Mouse (Mus musculus): Measurements from ENCODE around the gene Ankmy1.
A peak's percentile ranks its signal among the peaks of the same experiment; 100 is the strongest.

The Ankmy1 gene

GRCm38 (mm10) chr1:92902786-92903185, at the start of gene Ankmy1:
TSS of gene Ankmy1 (minus strand) at chr1:92902906.
- DNase-seq (ENCODE audit: low spot score): peak; percentile 53

GRCm38 (mm10) chr1:92950607-92951006, 47.9 kb upstream of the Ankmy1 start, which contains the start of gene Gpr35:
TSS of gene Gpr35 (plus strand) at chr1:92950865.
- no peak for DNase-seq (ENCODE audit: low spot score)

- DNase-seq (ENCODE audit: low spot score): no peak
Measured at GRCm38 (mm10) chr1:92949426-92949825, 46.7 kb upstream of the Ankmy1 start.

GRCm38 (mm10) chr1:92947966-92948365, 45.3 kb upstream of the Ankmy1 start:
- no peak for DNase-seq (ENCODE audit: low spot score)

- no peak for DNase-seq (ENCODE audit: low spot score)
Measured at GRCm38 (mm10) chr1:92943219-92943989, 40.7 kb upstream of the Ankmy1 start.

- no peak for DNase-seq (ENCODE audit: low spot score)
Measured at GRCm38 (mm10) chr1:92939746-92940145, 37.0 kb upstream of the Ankmy1 start.

- no peak for DNase-seq (ENCODE audit: low spot score)
Measured at GRCm38 (mm10) chr1:92937797-92938196, 35.1 kb upstream of the Ankmy1 start.

- no peak for DNase-seq (ENCODE audit: low spot score)
Measured at GRCm38 (mm10) chr1:92936467-92936866, 33.8 kb upstream of the Ankmy1 start.

- DNase-seq (ENCODE audit: low spot score): no peak
Measured at GRCm38 (mm10) chr1:92935977-92936376, 33.3 kb upstream of the Ankmy1 start.

- DNase-seq (ENCODE audit: low spot score): peak; percentile 48
Measured at GRCm38 (mm10) chr1:92935054-92935962, 32.6 kb upstream of the Ankmy1 start.

GRCm38 (mm10) chr1:92934182-92934827, 31.6 kb upstream of the Ankmy1 start, which contains the start of gene Capn10:
TSS of gene Capn10 (plus strand) at chr1:92934376.
- DNase-seq (ENCODE audit: low spot score): peak; percentile 92

- no peak for DNase-seq (ENCODE audit: low spot score)
Measured at GRCm38 (mm10) chr1:92933611-92934010, 30.9 kb upstream of the Ankmy1 start.

GRCm38 (mm10) chr1:92930171-92930706, 27.5 kb upstream of the Ankmy1 start:
- DNase-seq (ENCODE audit: low spot score): no peak

- DNase-seq (ENCODE audit: low spot score): no peak
Measured at GRCm38 (mm10) chr1:92921496-92921895, 18.8 kb upstream of the Ankmy1 start.

- no peak for DNase-seq (ENCODE audit: low spot score)
Measured at GRCm38 (mm10) chr1:92920474-92921200, 17.9 kb upstream of the Ankmy1 start.

GRCm38 (mm10) chr1:92919775-92920174, 17.1 kb upstream of the Ankmy1 start:
- no peak for DNase-seq (ENCODE audit: low spot score)

- DNase-seq (ENCODE audit: low spot score): no peak
Measured at GRCm38 (mm10) chr1:92919151-92919550, 16.4 kb upstream of the Ankmy1 start.

GRCm38 (mm10) chr1:92916725-92917124, 14.0 kb upstream of the Ankmy1 start:
- no peak for DNase-seq (ENCODE audit: low spot score)

- no peak for DNase-seq (ENCODE audit: low spot score)
Measured at GRCm38 (mm10) chr1:92914993-92915392, 12.3 kb upstream of the Ankmy1 start.

GRCm38 (mm10) chr1:92914239-92914638, 11.5 kb upstream of the Ankmy1 start:
- DNase-seq (ENCODE audit: low spot score): no peak

- no peak for DNase-seq (ENCODE audit: low spot score)
Measured at GRCm38 (mm10) chr1:92912286-92912685, 9.6 kb upstream of the Ankmy1 start.
